Mouse (Mus musculus): ENCODE measurements around the gene Clstn1.

The Clstn1 gene

GRCm38 (mm10) chr4:149634966-149635365, 48.7 kb downstream of the Clstn1 start:
- no peak for DNase-seq (ENCODE audit: low read depth)

GRCm38 (mm10) chr4:149635915-149636415, 49.7 kb downstream of the Clstn1 start:
- DNase-seq (ENCODE audit: low read depth) = no peak

GRCm38 (mm10) chr4:149637942-149638341, 51.7 kb downstream of the Clstn1 start:
- DNase-seq (ENCODE audit: low read depth) = no peak

GRCm38 (mm10) chr4:149640831-149641230, 54.6 kb downstream of the Clstn1 start:
- no peak for DNase-seq (ENCODE audit: low read depth)

GRCm38 (mm10) chr4:149641400-149641799, 55.1 kb downstream of the Clstn1 start:
- DNase-seq (ENCODE audit: low read depth) = no peak

GRCm38 (mm10) chr4:149641956-149642355, 55.7 kb downstream of the Clstn1 start:
- DNase-seq (ENCODE audit: low read depth) = no peak

GRCm38 (mm10) chr4:149645761-149646160, 59.5 kb downstream of the Clstn1 start:
- no peak for DNase-seq (ENCODE audit: low read depth)

GRCm38 (mm10) chr4:149648031-149648805, 62.0 kb downstream of the Clstn1 start:
- DNase-seq (ENCODE audit: low read depth) = peak; percentile 58

- peak; percentile 76 for DNase-seq (ENCODE audit: low read depth)
Observed at GRCm38 (mm10) chr4:149650493-149651193, 64.4 kb downstream of the Clstn1 start.

- peak; percentile 80 for DNase-seq (ENCODE audit: low read depth)
Observed at GRCm38 (mm10) chr4:149654232-149654631, 68.0 kb downstream of the Clstn1 start.

- peak; percentile 93 for DNase-seq (ENCODE audit: low read depth)
Observed at GRCm38 (mm10) chr4:149657858-149658416, 71.7 kb downstream of the Clstn1 start.

GRCm38 (mm10) chr4:149659495-149660116, 73.3 kb downstream of the Clstn1 start:
- no peak for DNase-seq (ENCODE audit: low read depth)

- no peak for DNase-seq (ENCODE audit: low read depth)
Observed at GRCm38 (mm10) chr4:149660598-149660997, 74.3 kb downstream of the Clstn1 start.

- DNase-seq (ENCODE audit: low read depth) = no peak
Observed at GRCm38 (mm10) chr4:149661967-149662589, 75.8 kb downstream of the Clstn1 start.

- peak; percentile 56 for DNase-seq (ENCODE audit: low read depth)
Observed at GRCm38 (mm10) chr4:149663849-149664503, 77.7 kb downstream of the Clstn1 start.

- no peak for DNase-seq (ENCODE audit: low read depth)
Observed at GRCm38 (mm10) chr4:149665016-149665691, 78.9 kb downstream of the Clstn1 start.

- DNase-seq (ENCODE audit: low read depth) = no peak
Observed at GRCm38 (mm10) chr4:149665692-149666090, 79.4 kb downstream of the Clstn1 start.

- DNase-seq (ENCODE audit: low read depth) = no peak
Observed at GRCm38 (mm10) chr4:149671175-149671574, 84.9 kb downstream of the Clstn1 start.

GRCm38 (mm10) chr4:149672747-149673146, 86.5 kb downstream of the Clstn1 start:
- DNase-seq (ENCODE audit: low read depth) = no peak

- DNase-seq (ENCODE audit: low read depth) = no peak
Observed at GRCm38 (mm10) chr4:149674814-149675377, 88.6 kb downstream of the Clstn1 start.
